Mouse (Mus musculus) c-Kit-positive CD71-negative TER-119-negative erythroid progenitor cells, embryonic 14.5 days (primary cell): ENCODE measurements at regions not wholly inside any gene's neighbourhood (a gene's known extent, or its start where the extent isn't known, plus 50 kb on each side); places are given as distances from the start of the nearest gene placed in this dataset.

Experiments
- DNase-seq: peaks from one replicate; pipeline ENCODE4 v3.0.0-alpha.2; 2013; ENCODE audit warnings: low read depth

GRCm38 (mm10) chr10:126492211-126492610, 408.9 kb downstream of the Atp23 start:
- DNase-seq, result no peak

- DNase-seq, result no peak
These were observed 416.0 kb downstream of the Atp23 start for GRCm38 (mm10) chr10:126485129-126485528.

GRCm38 (mm10) chr10:126483479-126483878, 417.7 kb downstream of the Atp23 start:
- no peak for DNase-seq

GRCm38 (mm10) chr10:126480382-126480781, 420.8 kb downstream of the Atp23 start:
- no peak for DNase-seq

- no peak for DNase-seq
These were observed 421.4 kb downstream of the Atp23 start for GRCm38 (mm10) chr10:126479743-126480142.

GRCm38 (mm10) chr10:126473050-126473719, 428.0 kb downstream of the Atp23 start:
- no peak for DNase-seq

GRCm38 (mm10) chr10:126470838-126471491, 430.2 kb downstream of the Atp23 start:
- no peak for DNase-seq

GRCm38 (mm10) chr10:126462770-126463169, 438.4 kb downstream of the Atp23 start:
- DNase-seq, result no peak

GRCm38 (mm10) chr10:126458523-126458922, 442.6 kb downstream of the Atp23 start:
- DNase-seq, result no peak

- no peak for DNase-seq
These were observed 448.2 kb downstream of the Atp23 start for GRCm38 (mm10) chr10:126452757-126453528.

- no peak for DNase-seq
These were observed 449.0 kb downstream of the Atp23 start for GRCm38 (mm10) chr10:126452057-126452622.

GRCm38 (mm10) chr10:126431222-126431621, 465.3 kb downstream of the Lrig3 start:
- no peak for DNase-seq

- no peak for DNase-seq
These were observed 464.4 kb downstream of the Lrig3 start for GRCm38 (mm10) chr10:126430346-126430745.

- DNase-seq, result no peak
These were observed 463.5 kb downstream of the Lrig3 start for GRCm38 (mm10) chr10:126429502-126429901.

GRCm38 (mm10) chr10:126422066-126422465, 456.1 kb downstream of the Lrig3 start:
- DNase-seq, result no peak

GRCm38 (mm10) chr10:126413786-126414185, 447.8 kb downstream of the Lrig3 start:
- DNase-seq, result no peak

GRCm38 (mm10) chr10:126392235-126392634, 426.3 kb downstream of the Lrig3 start:
- no peak for DNase-seq

GRCm38 (mm10) chr10:126391770-126392169, 425.8 kb downstream of the Lrig3 start:
- DNase-seq, result no peak

- no peak for DNase-seq
These were observed 420.5 kb downstream of the Lrig3 start for GRCm38 (mm10) chr10:126386430-126386829.

- no peak for DNase-seq
These were observed 419.7 kb downstream of the Lrig3 start for GRCm38 (mm10) chr10:126385644-126386043.

- DNase-seq, result no peak
These were observed 414.4 kb downstream of the Lrig3 start for GRCm38 (mm10) chr10:126380381-126380780.

GRCm38 (mm10) chr10:126379239-126379638, 413.3 kb downstream of the Lrig3 start:
- no peak for DNase-seq

GRCm38 (mm10) chr10:126373906-126374305, 407.9 kb downstream of the Lrig3 start:
- no peak for DNase-seq
